Mouse (Mus musculus): ENCODE results near the gene Tbx19.

GRCm38 (mm10) chr1:165193880-165194661 is 33.5 kb upstream of the Tbx19 start, which contains the start of gene Sft2d2:
- peak; percentile 45 for TF ChIP-seq CTCF (conservative IDR thresholded peaks at IDR 0.05; ENCODE audit: insufficient read depth, insufficient read length, low read depth, low read length)
- TF ChIP-seq POLR2A (IDR thresholded peaks at IDR 0.05; ENCODE audit: low read depth, low read length) = peak; percentile 51

All from kidney, adult 2 months (tissue).